Comparison of ENCODE assay signal across 17 mouse cellular contexts in genomic region chr11:96255996-96256445, GRCm38 (mm10). TPM values are rescaled to one million over a fixed set of nuclear protein-coding genes. Genes with fewer than 3 reads are reported as not detected.
DNase-seq lines count a peak whose midpoint lies in the region; ATAC-seq and TF ChIP-seq lines count a peak whose summit lies in the region.
"Had no signal": no experiment of that assay in that cellular context is flagged by ENCODE, and none has a peak within 500 bp of the region (broad histone marks: within the 10 kb centered on the region; RNA-seq: fewer than 3 reads in every experiment).

No protein-coding gene starts in this region.

- no peak overlapping the region for H3K4me2 ChIP-seq in midbrain, embryonic 13.5 days (replicated peaks)
- peak overlapping the region; percentile 67 for H3K4me2 ChIP-seq in kidney, embryonic 15.5 days
- H3K4me2 ChIP-seq in neural tube, embryonic 14.5 days (ENCODE audit: low read depth, low read length) = peak overlapping the region; percentile 56
- no peak overlapping the region for H3K4me2 ChIP-seq in liver, postnatal 0 days (ENCODE audit: low read depth, low read length)
- H3K4me2 ChIP-seq: heart, embryonic 13.5 days; limb, embryonic 15.5 days had no signal

- H3K27ac ChIP-seq in midbrain, embryonic 10.5 days (replicated peaks) = no peak overlapping the region
- H3K27ac ChIP-seq in midbrain, embryonic 13.5 days = no peak overlapping the region
- H3K27ac ChIP-seq in kidney, embryonic 15.5 days = peak overlapping the region; percentile 95
- H3K27ac ChIP-seq in neural tube, embryonic 14.5 days (ENCODE audit: low read depth, low read length) = no peak overlapping the region
- H3K27ac ChIP-seq in liver, postnatal 0 days (ENCODE audit: low read depth) = no peak overlapping the region
- H3K27ac ChIP-seq: heart, embryonic 13.5 days; hindbrain, embryonic 10.5 days; limb, embryonic 15.5 days had no signal

- TF ChIP-seq EP300 in liver, postnatal 0 days (IDR thresholded peaks at IDR 0.05; ENCODE audit: low read depth) = no peak

- H3K4me1 ChIP-seq in midbrain, embryonic 10.5 days = no peaks in the 10 kb centered on the region
- no peaks in the 10 kb centered on the region for H3K4me1 ChIP-seq in midbrain, embryonic 13.5 days (replicated peaks)
- H3K4me1 ChIP-seq in kidney, embryonic 15.5 days = peaks cover 86% of the 10 kb centered on the region
- H3K4me1 ChIP-seq in neural tube, embryonic 14.5 days (ENCODE audit: control insufficient read depth, insufficient read depth, low read length) = peaks cover 25% of the 10 kb centered on the region
- no peaks in the 10 kb centered on the region for H3K4me1 ChIP-seq in liver, postnatal 0 days (ENCODE audit: insufficient read depth)

- no peak overlapping the region for H3K4me3 ChIP-seq in midbrain, embryonic 10.5 days
- H3K4me3 ChIP-seq in midbrain, embryonic 13.5 days (replicated peaks) = no peak overlapping the region
- peak overlapping the region; percentile 80 for H3K4me3 ChIP-seq in kidney, embryonic 15.5 days (replicated peaks)
- H3K4me3 ChIP-seq in neural tube, embryonic 14.5 days (ENCODE audit: low read depth, low read length) = peak overlapping the region; percentile 31; the same call in 1 of the 2 replicates
- no peak overlapping the region for H3K4me3 ChIP-seq in liver, postnatal 0 days (ENCODE audit: low read depth, low read length)
- H3K4me3 ChIP-seq: erythroblast, embryonic 14.5 days; heart, embryonic 13.5 days; hindbrain, embryonic 10.5 days; limb, embryonic 15.5 days had no signal

- H3K27me3 ChIP-seq in midbrain, embryonic 10.5 days (ENCODE audit: low read depth, poor library complexity, severe bottlenecking) = peaks cover 100% of the 10 kb centered on the region
- peaks cover 100% of the 10 kb centered on the region for H3K27me3 ChIP-seq in midbrain, embryonic 13.5 days
- H3K27me3 ChIP-seq in kidney, embryonic 15.5 days = 0 out of 2 replicates have a peak, but pooled peaks cover 3% of the 10 kb centered on the region
- H3K27me3 ChIP-seq in neural tube, embryonic 14.5 days (ENCODE audit: control insufficient read depth, insufficient read depth, low read length) = 0 out of 2 replicates have a peak, but pooled peaks cover 2% of the 10 kb centered on the region
- peaks cover 97% of the 10 kb centered on the region for H3K27me3 ChIP-seq in liver, postnatal 0 days (ENCODE audit: insufficient read depth, low read length)

- H3K9me3 ChIP-seq in midbrain, embryonic 10.5 days (replicated peaks) = no peaks in the 10 kb centered on the region
- no peaks in the 10 kb centered on the region for H3K9me3 ChIP-seq in midbrain, embryonic 13.5 days
- H3K9me3 ChIP-seq in kidney, embryonic 15.5 days (replicated peaks) = no peaks in the 10 kb centered on the region
- H3K9me3 ChIP-seq in neural tube, embryonic 14.5 days (ENCODE audit: control insufficient read depth, low read length) = no peaks in the 10 kb centered on the region
- no peaks in the 10 kb centered on the region for H3K9me3 ChIP-seq in liver, postnatal 0 days (ENCODE audit: low read length)
- H3K9me3 ChIP-seq: heart, embryonic 13.5 days; hindbrain, embryonic 10.5 days; limb, embryonic 15.5 days had no signal

- peak; percentile 47 to 51 for DNase-seq in adrenal gland, postnatal 36 days
- no peak for DNase-seq in adrenal gland, postnatal 4 days (ENCODE audit: low spot score in 2 of 2)
- DNase-seq in midbrain, embryonic 10.5 days (ENCODE audit: low spot score) = peak; percentile 26
- DNase-seq in liver, postnatal 0 days = no peak
- no peak for DNase-seq in layer of hippocampus, postnatal 14 days (ENCODE audit: low spot score in 2 of 2)
- DNase-seq: B cell, adult 2 months; lung, embryonic 14.5 days; right cerebral cortex, postnatal 4 days; thymus, adult 2 months had no signal

- no peak for TF ChIP-seq CTCF in liver, postnatal 0 days (IDR thresholded peaks at IDR 0.05; ENCODE audit: low read depth)

- H3K36me3 ChIP-seq in midbrain, embryonic 10.5 days = no peaks in the 10 kb centered on the region
- H3K36me3 ChIP-seq in midbrain, embryonic 13.5 days = no peaks in the 10 kb centered on the region
- no peaks in the 10 kb centered on the region for H3K36me3 ChIP-seq in kidney, embryonic 15.5 days
- H3K36me3 ChIP-seq in neural tube, embryonic 14.5 days (ENCODE audit: control insufficient read depth, insufficient read depth, low read length) = no peaks in the 10 kb centered on the region
- no peaks in the 10 kb centered on the region for H3K36me3 ChIP-seq in liver, postnatal 0 days (replicated peaks; ENCODE audit: insufficient read depth, low read length)
- H3K36me3 ChIP-seq: heart, embryonic 13.5 days; hindbrain, embryonic 10.5 days; limb, embryonic 15.5 days had no signal

- no peak overlapping the region for H3K9ac ChIP-seq in midbrain, embryonic 13.5 days (replicated peaks)
- 0 out of 2 replicates have a peak overlapping the region, but pooled peaks have one; percentile 12 for H3K9ac ChIP-seq in kidney, embryonic 15.5 days
- H3K9ac ChIP-seq in neural tube, embryonic 14.5 days (replicated peaks; ENCODE audit: low read depth, low read length) = peak overlapping the region; percentile 47; the same call in 1 of the 2 replicates
- H3K9ac ChIP-seq in liver, postnatal 0 days (replicated peaks) = no peak overlapping the region
- H3K9ac ChIP-seq: heart, embryonic 13.5 days; limb, embryonic 15.5 days; lung, embryonic 14.5 days had no signal

- WGBS in midbrain, embryonic 10.5 days = 1% methylated on average over 14 of the region's 14 CpGs
- 2% methylated on average over 14 of the region's 14 CpGs for WGBS in midbrain, embryonic 13.5 days
- 22% methylated on average over 14 of the region's 14 CpGs for WGBS in kidney, embryonic 15.5 days
- WGBS in neural tube, embryonic 14.5 days = 6% methylated on average over 14 of the region's 14 CpGs
- 10% methylated on average over 14 of the region's 14 CpGs for WGBS in liver, postnatal 0 days (ENCODE audit: insufficient replicate concordance)

- no peak for ATAC-seq in midbrain, embryonic 13.5 days
- ATAC-seq in kidney, embryonic 15.5 days (replicated peaks; ENCODE audit: low FRiP score) = no peak
- no peak for ATAC-seq in neural tube, embryonic 14.5 days (ENCODE audit: low read depth)
- ATAC-seq in liver, postnatal 0 days = no peak

RNA-seq across cellular contexts. Expression of gene Hoxb9, which starts 15.2 kb away (rescaled TPM):
- total RNA-seq in adrenal gland, postnatal 36 days (2021) = 100 to 1,000 TPM; 225 to 357 TPM
- total RNA-seq in adrenal gland, postnatal 4 days (2021) = 10 to 100 TPM; 86.0 to 93.6 TPM
- not detected in 2 replicates for polyA plus RNA-seq in midbrain, embryonic 10.5 days (2016; fragmentation: Nextera tagmentation; extraction: Ambion mirVana)
- not detected in 2 replicates for polyA plus RNA-seq in midbrain, embryonic 13.5 days (2015; fragmentation: Nextera tagmentation; extraction: Ambion mirVana)
- 22.3 and 27.2 TPM in 2 replicates for polyA plus RNA-seq in kidney, embryonic 15.5 days (2015; fragmentation: Nextera tagmentation; extraction: Ambion mirVana)
- polyA plus RNA-seq in neural tube, embryonic 14.5 days (2014; fragmentation: Nextera tagmentation; extraction: Ambion mirVana) = 106 and 114 TPM in 2 replicates
- polyA plus RNA-seq in liver, postnatal 0 days (2015; fragmentation: Nextera tagmentation; extraction: Ambion mirVana) = not detected in 2 replicates
- total RNA-seq in layer of hippocampus, postnatal 14 days (2021) = not detected
- total RNA-seq: left cerebral cortex, adult 18-20 months had no signal
- polyA plus RNA-seq: erythroblast, embryonic 14.5 days; heart, embryonic 13.5 days; hindbrain, embryonic 10.5 days had no signal

RNA-seq across cellular contexts. Expression of gene Hoxb8, which starts 25.7 kb away (rescaled TPM):
- 10 to 100 TPM; 59.4 to 80.5 TPM for total RNA-seq in adrenal gland, postnatal 36 days (2021)
- total RNA-seq in adrenal gland, postnatal 4 days (2021) = 10 to 100 TPM; 58.4 to 61.2 TPM
- polyA plus RNA-seq in midbrain, embryonic 10.5 days (2016; fragmentation: Nextera tagmentation; extraction: Ambion mirVana) = not detected in 2 replicates
- not detected in 2 replicates for polyA plus RNA-seq in midbrain, embryonic 13.5 days (2015; fragmentation: Nextera tagmentation; extraction: Ambion mirVana)
- 8.9 and 9.8 TPM in 2 replicates for polyA plus RNA-seq in kidney, embryonic 15.5 days (2015; fragmentation: Nextera tagmentation; extraction: Ambion mirVana)
- 78.6 and 120 TPM in 2 replicates for polyA plus RNA-seq in neural tube, embryonic 14.5 days (2014; fragmentation: Nextera tagmentation; extraction: Ambion mirVana)
- not detected in 2 replicates for polyA plus RNA-seq in liver, postnatal 0 days (2015; fragmentation: Nextera tagmentation; extraction: Ambion mirVana)
- not detected for total RNA-seq in layer of hippocampus, postnatal 14 days (2021)
- total RNA-seq: left cerebral cortex, adult 18-20 months had no signal
- polyA plus RNA-seq: erythroblast, embryonic 14.5 days; heart, embryonic 13.5 days had no signal

RNA-seq across cellular contexts. Expression of gene Hoxb7, which starts 30.4 kb away (rescaled TPM):
- 10 to 100 TPM; 35.5 to 49.8 TPM for total RNA-seq in adrenal gland, postnatal 36 days (2021)
- 10 to 100 TPM; 39.4 to 49.8 TPM for total RNA-seq in adrenal gland, postnatal 4 days (2021)
- not detected in 2 replicates for polyA plus RNA-seq in midbrain, embryonic 10.5 days (2016; fragmentation: Nextera tagmentation; extraction: Ambion mirVana)
- polyA plus RNA-seq in midbrain, embryonic 13.5 days (2015; fragmentation: Nextera tagmentation; extraction: Ambion mirVana) = not detected in 2 replicates
- 58.5 and 62.7 TPM in 2 replicates for polyA plus RNA-seq in kidney, embryonic 15.5 days (2015; fragmentation: Nextera tagmentation; extraction: Ambion mirVana)
- polyA plus RNA-seq in neural tube, embryonic 14.5 days (2014; fragmentation: Nextera tagmentation; extraction: Ambion mirVana) = 120 and 133 TPM in 2 replicates
- polyA plus RNA-seq in liver, postnatal 0 days (2015; fragmentation: Nextera tagmentation; extraction: Ambion mirVana) = 0.27 and 0.51 TPM in 2 replicates
- total RNA-seq in layer of hippocampus, postnatal 14 days (2021) = not detected
- total RNA-seq: left cerebral cortex, adult 18-20 months had no signal
- polyA plus RNA-seq: erythroblast, embryonic 14.5 days; hindbrain, embryonic 10.5 days had no signal

RNA-seq across cellular contexts. Expression of gene Hoxb6, which starts 36.3 kb away (rescaled TPM):
- 10 to 100 TPM; 43.9 to 62.2 TPM for total RNA-seq in adrenal gland, postnatal 36 days (2021)
- 10 to 100 TPM; 43.6 to 47.9 TPM for total RNA-seq in adrenal gland, postnatal 4 days (2021)
- not detected in 2 replicates for polyA plus RNA-seq in midbrain, embryonic 10.5 days (2016; fragmentation: Nextera tagmentation; extraction: Ambion mirVana)
- polyA plus RNA-seq in midbrain, embryonic 13.5 days (2015; fragmentation: Nextera tagmentation; extraction: Ambion mirVana) = not detected in 2 replicates
- 47.1 and 49.1 TPM in 2 replicates for polyA plus RNA-seq in kidney, embryonic 15.5 days (2015; fragmentation: Nextera tagmentation; extraction: Ambion mirVana)
- 138 and 141 TPM in 2 replicates for polyA plus RNA-seq in neural tube, embryonic 14.5 days (2014; fragmentation: Nextera tagmentation; extraction: Ambion mirVana)
- not detected in 2 replicates for polyA plus RNA-seq in liver, postnatal 0 days (2015; fragmentation: Nextera tagmentation; extraction: Ambion mirVana)
- total RNA-seq in layer of hippocampus, postnatal 14 days (2021) = not detected
- total RNA-seq: left cerebral cortex, adult 18-20 months had no signal
- polyA plus RNA-seq: erythroblast, embryonic 14.5 days had no signal

RNA-seq across cellular contexts. Expression of gene Hoxb5, which starts 47.1 kb away (rescaled TPM):
- total RNA-seq in adrenal gland, postnatal 36 days (2021) = 10 to 100 TPM; 16.1 to 27.0 TPM
- total RNA-seq in adrenal gland, postnatal 4 days (2021) = 10 to 100 TPM; 26.5 to 27.8 TPM
- not detected in 2 replicates for polyA plus RNA-seq in midbrain, embryonic 10.5 days (2016; fragmentation: Nextera tagmentation; extraction: Ambion mirVana)
- polyA plus RNA-seq in midbrain, embryonic 13.5 days (2015; fragmentation: Nextera tagmentation; extraction: Ambion mirVana) = 0.08 TPM in 1 of 2 replicates, not detected in the other
- 18.8 and 20.2 TPM in 2 replicates for polyA plus RNA-seq in kidney, embryonic 15.5 days (2015; fragmentation: Nextera tagmentation; extraction: Ambion mirVana)
- 49.1 and 52.4 TPM in 2 replicates for polyA plus RNA-seq in neural tube, embryonic 14.5 days (2014; fragmentation: Nextera tagmentation; extraction: Ambion mirVana)
- 0.75 and 0.91 TPM in 2 replicates for polyA plus RNA-seq in liver, postnatal 0 days (2015; fragmentation: Nextera tagmentation; extraction: Ambion mirVana)
- not detected for total RNA-seq in layer of hippocampus, postnatal 14 days (2021)
- total RNA-seq: left cerebral cortex, adult 18-20 months had no signal
- polyA plus RNA-seq: erythroblast, embryonic 14.5 days had no signal

Comparison
In these comparisons a context has a peak if more than half of its experiments do, and no peak if none do; other contexts are left out.
1. DNase-seq: peak in adrenal gland, postnatal 36 days (2 of 2) and midbrain, embryonic 10.5 days (single experiment); none in adrenal gland, postnatal 4 days (0 of 2), liver, postnatal 0 days (single experiment) and layer of hippocampus, postnatal 14 days (0 of 2).
2. H3K4me3 ChIP-seq: peak in kidney, embryonic 15.5 days (single experiment) and neural tube, embryonic 14.5 days (single experiment); none in midbrain, embryonic 10.5 days (single experiment), midbrain, embryonic 13.5 days (single experiment) and liver, postnatal 0 days (single experiment).
3. H3K4me2 ChIP-seq: peak in kidney, embryonic 15.5 days (single experiment) and neural tube, embryonic 14.5 days (single experiment); none in midbrain, embryonic 13.5 days (single experiment) and liver, postnatal 0 days (single experiment).
4. H3K9ac ChIP-seq: peak in kidney, embryonic 15.5 days (single experiment) and neural tube, embryonic 14.5 days (single experiment); none in midbrain, embryonic 13.5 days (single experiment) and liver, postnatal 0 days (single experiment).
5. RNA of gene Hoxb9, which starts 15.2 kb away (polyA plus RNA-seq): 106 to 114 TPM in neural tube, embryonic 14.5 days and 22.3 to 27.2 TPM in kidney, embryonic 15.5 days; not detected in midbrain, embryonic 10.5 days, not detected in midbrain, embryonic 13.5 days and not detected in liver, postnatal 0 days; every median in the first group is over 10 times any median in the second.
6. RNA of gene Hoxb7, which starts 30.4 kb away (polyA plus RNA-seq): 120 to 133 TPM in neural tube, embryonic 14.5 days and 58.5 to 62.7 TPM in kidney, embryonic 15.5 days; 0.27 to 0.51 TPM in liver, postnatal 0 days, not detected in midbrain, embryonic 10.5 days and not detected in midbrain, embryonic 13.5 days; every median in the first group is over 10 times any median in the second.